Mouse (Mus musculus) ES-E14 (cell line): ENCODE measurements around the gene Bcl2l1. TPM values are rescaled to one million over a fixed set of nuclear protein-coding genes. Genes with fewer than 3 reads are reported as not detected.

ENCODE experiments used
- DNase-seq: peaks from one replicate; pipeline ENCODE4 v3.0.0-alpha.2; 2013; ENCODE audit warnings: low read depth, low spot score
- H3K27ac ChIP-seq: 2 replicates; pipeline ENCODE4 v1.5.1; 2012; ENCODE audit warnings: low read depth, mild to moderate bottlenecking, low read length, moderate library complexity, mixed read lengths; ENCODE audit not compliant: poor library complexity, insufficient read depth, severe bottlenecking
- H3K36me3 ChIP-seq: 2 replicates; pipeline ENCODE4 v1.6.1; 2012; ENCODE audit warnings: mild to moderate bottlenecking, low read length, moderate library complexity, mixed read lengths; ENCODE audit not compliant: control insufficient read depth, poor library complexity, insufficient read depth, severe bottlenecking
- H3K4me1 ChIP-seq, 2 experiments: fragments of 150-350 bp in 1 of 2; sonication (generic) in 1 of 2; 2 replicates each; pipeline ENCODE4 v1.6.1; 2012; ENCODE audit warnings: low read length in 2 of 2, mild to moderate bottlenecking in 1 of 2, mixed read lengths in 1 of 2; ENCODE audit not compliant: control insufficient read depth in 2 of 2, insufficient read depth in 2 of 2, poor library complexity in 1 of 2
- H3K4me3 ChIP-seq, 2 experiments: fragments of 150-350 bp in 1 of 2; sonication (generic) in 1 of 2; 2 replicates each; pipeline ENCODE4 v1.5.1; 2012; ENCODE audit warnings: low read length in 2 of 2, low read depth in 1 of 2, mild to moderate bottlenecking in 1 of 2, mixed read lengths in 1 of 2; ENCODE audit not compliant: insufficient read depth in 1 of 2, poor library complexity in 1 of 2, severe bottlenecking in 1 of 2
- H3K9ac ChIP-seq: 2 replicates; pipeline ENCODE4 v1.6.1; 2012; ENCODE audit warnings: low read depth, mild to moderate bottlenecking, low read length, mixed read lengths; ENCODE audit not compliant: poor library complexity, insufficient read depth, severe bottlenecking
- H3K9me3 ChIP-seq: fragments of 150-350 bp; sonication (generic); 2 replicates; pipeline ENCODE4 v1.6.1; 2012; ENCODE audit warnings: low read depth, mild to moderate bottlenecking, low read length; ENCODE audit not compliant: control insufficient read depth, insufficient read depth
- CHD2 ChIP-seq: IDR thresholded peaks from 2 replicates; pipeline ENCODE4 v1.6.1; 2014; ENCODE audit warnings: mild to moderate bottlenecking, low read depth, low read length, inconsistent platforms
- HCFC1 ChIP-seq: IDR thresholded peaks from 2 replicates; pipeline ENCODE4 v1.6.1; 2012; ENCODE audit warnings: low read length, inconsistent platforms, borderline replicate concordance; ENCODE audit not compliant: insufficient read depth
- MAFK ChIP-seq: IDR thresholded peaks from 2 replicates; pipeline ENCODE4 v1.6.1; 2014; ENCODE audit warnings: mild to moderate bottlenecking, low read depth, low read length, inconsistent platforms; ENCODE audit not compliant: insufficient read depth
- ZC3H11A ChIP-seq: IDR thresholded peaks from 2 replicates; pipeline ENCODE4 v1.6.1; 2012; ENCODE audit warnings: low read depth, mild to moderate bottlenecking, inconsistent platforms, low read length, borderline replicate concordance
- ZNF384 ChIP-seq: IDR thresholded peaks from 2 replicates; pipeline ENCODE4 v1.6.1; 2012; ENCODE audit warnings: low read depth, low read length, inconsistent platforms
- in situ Hi-C, 2 experiments: fragments of 600-800 bp; cut with MboI; formaldehyde crosslinking; loops; one replicate each; pipeline ENCODE4 v1.15.1; 2025; ENCODE audit warnings: low sequenced_read_pairs in 2 of 2, inconsistent platforms in 1 of 2; ENCODE audit not compliant: unreplicated experiment in 2 of 2
- total RNA-seq: library from RNA; depleted of rRNA; stranded (reverse); fragments of 300-350 nt; gene quantifications from 2 replicates; pipeline ENCODE4 v1.2.3, GENCODE M21; 2012

Bcl2l1 gene
- total RNA-seq, 1 experiment, result 34.9 TPM

DNA sequence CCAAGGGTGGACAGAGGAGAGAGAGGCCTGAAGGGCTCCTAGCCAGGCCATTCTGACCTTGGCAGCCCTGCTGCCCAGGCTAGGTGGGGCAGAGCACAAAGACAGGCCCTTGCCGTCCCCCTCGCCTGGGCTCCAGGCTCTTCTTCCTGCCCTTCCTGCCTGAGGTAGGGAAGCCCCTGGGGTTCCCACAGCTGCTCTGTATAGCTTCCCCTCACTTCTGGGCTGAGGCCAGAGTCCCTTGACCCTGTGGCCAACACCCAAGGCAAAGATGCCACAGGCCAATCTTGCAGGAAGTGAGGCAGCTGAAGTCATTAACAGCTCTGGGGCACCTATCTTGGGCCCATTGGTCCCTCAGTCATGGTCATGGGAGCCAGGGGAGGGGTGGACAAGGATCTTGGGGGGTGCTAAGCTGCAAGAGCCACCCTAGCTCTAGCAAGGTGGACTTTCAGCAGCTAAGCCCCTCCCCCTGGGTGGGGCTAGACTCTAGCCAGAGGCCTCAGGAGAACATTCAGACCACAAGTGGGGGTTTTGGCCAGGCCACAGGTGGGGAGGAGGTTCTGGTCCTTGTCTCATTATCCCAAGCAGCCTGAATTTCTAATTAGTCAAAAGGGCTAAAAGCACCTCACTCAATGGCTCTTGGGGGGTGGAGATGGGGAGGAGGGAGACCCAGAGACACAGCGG, 50.4 kb downstream of the Bcl2l1 start:
- Histone ChIP-seq H3K27ac (no peak overlapping the region), H3K4me3 (no peak overlapping the region), H3K4me1 (peaks cover 0 to 13% of the 10 kb centered on the region in 2 experiments; a peak in 2 of 4 replicates), H3K9me3 (no peaks in the 10 kb centered on the region), H3K36me3 (no peaks in the 10 kb centered on the region), H3K9ac (no peak overlapping the region)
- DNase-seq, result no peak
- TF ChIP-seq CHD2, result no peak
- TF ChIP-seq HCFC1, result no peak
- TF ChIP-seq ZNF384, result no peak
- no peak for TF ChIP-seq ZC3H11A
- TF ChIP-seq MAFK, result no peak
- in situ Hi-C loops, result no loop called here

DNA sequence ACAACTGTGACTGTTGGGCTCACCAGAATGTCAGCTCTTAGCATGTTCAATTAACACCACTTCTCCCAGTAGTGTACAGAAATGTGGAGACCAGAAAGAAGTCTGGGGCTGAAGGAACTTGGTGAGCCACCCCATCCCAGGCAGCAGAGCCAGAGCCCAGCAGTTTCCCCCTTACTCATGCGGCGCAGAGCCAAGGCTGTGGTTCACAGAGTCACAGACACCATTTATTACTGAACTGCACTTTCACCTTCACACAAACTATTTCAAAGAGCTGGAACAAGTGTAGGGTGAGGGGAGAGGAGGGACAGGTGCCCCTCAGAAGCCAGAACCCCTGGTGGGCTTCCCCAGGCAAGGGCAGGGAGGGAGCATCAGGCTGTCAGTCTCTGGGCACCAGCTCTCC, 51.1 kb downstream of the Bcl2l1 start:
- H3K4me3 ChIP-seq, result no peak overlapping the region
- H3K27ac ChIP-seq, result no peak overlapping the region
- no peaks in the 10 kb centered on the region for H3K36me3 ChIP-seq
- in situ Hi-C loops, result no loop called here
- H3K9ac ChIP-seq, result no peak overlapping the region
- no peak for TF ChIP-seq ZNF384
- H3K4me1 ChIP-seq, result peaks cover 0 to 11% of the 10 kb centered on the region in 2 experiments; a peak in 2 of 4 replicates
- H3K9me3 ChIP-seq, result no peaks in the 10 kb centered on the region
- DNase-seq, result no peak

GRCm38 (mm10) chr2:152777081-152777480, 54.4 kb downstream of the Bcl2l1 start:
- Histone ChIP-seq H3K27ac (no peak overlapping the region), H3K9ac (no peak overlapping the region), H3K36me3 (no peaks in the 10 kb centered on the region), H3K4me3 (no peak overlapping the region), H3K4me1 (peaks cover 5 to 12% of the 10 kb centered on the region in 2 experiments; a peak in 3 of 4 replicates), H3K9me3 (no peaks in the 10 kb centered on the region)
- no peak for TF ChIP-seq CHD2
- no peak for TF ChIP-seq HCFC1
- no peak for TF ChIP-seq ZC3H11A
- no peak for TF ChIP-seq ZNF384
- no peak for TF ChIP-seq MAFK
- DNase-seq, result no peak
- in situ Hi-C loops, result no loop called here

DNA sequence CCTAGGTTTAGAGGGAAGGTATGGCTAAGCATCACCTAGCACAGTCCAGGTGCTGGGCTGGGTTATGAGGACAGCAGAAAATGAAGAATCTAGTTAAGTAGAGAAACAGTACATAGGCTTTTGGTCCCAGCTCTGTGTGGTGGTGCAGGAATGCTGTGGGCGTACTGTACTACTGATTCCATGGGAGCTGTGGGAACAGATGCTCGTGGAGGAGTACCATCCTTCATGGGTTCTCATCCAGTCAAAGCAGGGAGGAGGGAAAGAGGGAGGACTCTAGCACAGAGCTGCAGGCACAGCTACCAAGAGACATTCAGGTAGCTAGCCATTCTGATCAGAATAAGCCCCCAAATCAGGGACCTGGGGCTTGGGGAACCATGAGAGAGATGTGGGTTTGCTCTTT, 55.1 kb downstream of the Bcl2l1 start:
- Histone ChIP-seq H3K4me3 (no peak overlapping the region), H3K9ac (no peak overlapping the region), H3K27ac (no peak overlapping the region), H3K4me1 (peaks cover 11 to 16% of the 10 kb centered on the region in 2 experiments), H3K9me3 (no peaks in the 10 kb centered on the region), H3K36me3 (no peaks in the 10 kb centered on the region)
- TF ChIP-seq HCFC1 (no peak), ZC3H11A (no peak), ZNF384 (no peak), MAFK (no peak), CHD2 (no peak)
- in situ Hi-C loops, result no loop called here
- no peak for DNase-seq

DNA sequence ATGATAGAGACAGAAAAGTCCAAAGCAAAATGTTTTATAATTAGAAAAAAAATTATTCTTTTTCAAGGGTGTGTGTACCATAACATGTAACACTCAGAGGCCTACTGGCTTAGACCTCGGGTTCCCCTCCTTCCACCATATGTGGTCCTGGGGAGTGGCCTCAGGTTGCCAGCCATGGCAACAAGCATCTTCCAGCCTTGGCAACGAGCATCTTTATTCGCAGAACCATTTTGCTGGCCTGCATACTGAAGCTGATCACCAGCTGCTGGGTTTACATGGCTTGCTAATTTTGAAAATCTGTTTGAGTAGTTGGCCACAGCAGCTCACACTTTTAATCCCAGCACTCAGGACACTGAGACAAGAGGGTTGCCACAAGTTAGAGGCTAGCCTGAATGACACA, 55.5 kb downstream of the Bcl2l1 start:
- no peak for TF ChIP-seq MAFK
- no peak for TF ChIP-seq ZC3H11A
- TF ChIP-seq HCFC1, result no peak
- no peak for TF ChIP-seq ZNF384
- no peak for TF ChIP-seq CHD2
- Histone ChIP-seq H3K4me1 (peaks cover 12 to 14% of the 10 kb centered on the region in 2 experiments), H3K27ac (no peak overlapping the region), H3K9me3 (no peaks in the 10 kb centered on the region), H3K36me3 (no peaks in the 10 kb centered on the region), H3K4me3 (no peak overlapping the region), H3K9ac (no peak overlapping the region)
- in situ Hi-C loops, result no loop called here
- no peak for DNase-seq
